Mouse (Mus musculus) lung, postnatal 25 days (tissue): Measurements from ENCODE around the gene Cd81.
A peak's percentile ranks its signal among the peaks of the same experiment; 100 is the strongest.

ENCODE experiments used
- DNase-seq: peaks from one replicate; pipeline ENCODE4 v3.0.0; 2022; ENCODE audit warnings: low spot score

The Cd81 gene

DNA sequence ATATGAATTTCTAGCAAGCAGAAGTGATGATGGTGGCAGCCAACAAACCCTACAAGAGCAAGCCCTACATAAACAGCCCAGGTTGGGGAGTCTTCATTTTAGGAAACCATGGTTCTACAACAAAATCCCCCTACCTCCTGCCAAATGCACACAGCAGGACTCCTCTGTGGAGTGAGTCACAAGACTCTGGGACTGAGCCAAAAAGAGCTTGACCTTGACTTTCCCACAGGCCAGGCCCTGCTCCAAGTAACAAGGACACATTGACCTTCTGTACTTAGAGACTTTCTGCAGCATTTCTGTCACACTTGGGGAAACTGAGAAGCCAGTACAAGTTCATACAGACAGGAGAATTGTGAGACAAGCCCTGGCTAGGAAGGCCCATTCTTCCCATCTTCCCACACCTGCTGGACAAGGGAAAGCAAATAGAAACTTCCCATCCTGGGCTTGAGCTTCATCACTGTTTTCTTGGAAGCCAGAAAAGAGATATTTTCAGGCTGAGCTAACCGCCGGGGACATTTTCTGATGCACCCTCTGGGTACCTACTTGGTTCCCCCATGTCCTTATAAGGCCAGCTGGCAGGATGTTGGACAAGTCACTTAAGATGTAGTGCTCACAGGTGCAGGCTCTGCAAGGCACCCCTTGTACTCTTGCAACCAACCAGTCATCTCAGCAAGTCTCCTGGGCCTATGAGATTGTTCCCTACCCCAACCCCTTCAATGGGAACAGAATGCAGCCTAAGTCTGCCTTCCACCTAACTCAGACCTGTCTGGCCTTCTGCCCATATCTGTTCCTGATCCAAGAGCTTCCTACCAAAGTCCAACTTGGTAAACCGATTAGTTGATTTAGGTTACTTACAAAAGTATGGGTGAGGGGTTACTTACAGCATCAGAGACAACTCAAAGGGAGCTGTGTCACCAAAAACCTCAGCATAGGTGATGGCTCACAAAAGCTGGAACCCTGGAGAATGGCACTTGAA, 2.4 kb upstream of the Cd81 start:
- DNase-seq = peak; percentile 55

- DNase-seq = no peak
These were observed 1.2 kb upstream of the Cd81 start for GRCm38 (mm10) chr7:143051316-143051715.

DNA sequence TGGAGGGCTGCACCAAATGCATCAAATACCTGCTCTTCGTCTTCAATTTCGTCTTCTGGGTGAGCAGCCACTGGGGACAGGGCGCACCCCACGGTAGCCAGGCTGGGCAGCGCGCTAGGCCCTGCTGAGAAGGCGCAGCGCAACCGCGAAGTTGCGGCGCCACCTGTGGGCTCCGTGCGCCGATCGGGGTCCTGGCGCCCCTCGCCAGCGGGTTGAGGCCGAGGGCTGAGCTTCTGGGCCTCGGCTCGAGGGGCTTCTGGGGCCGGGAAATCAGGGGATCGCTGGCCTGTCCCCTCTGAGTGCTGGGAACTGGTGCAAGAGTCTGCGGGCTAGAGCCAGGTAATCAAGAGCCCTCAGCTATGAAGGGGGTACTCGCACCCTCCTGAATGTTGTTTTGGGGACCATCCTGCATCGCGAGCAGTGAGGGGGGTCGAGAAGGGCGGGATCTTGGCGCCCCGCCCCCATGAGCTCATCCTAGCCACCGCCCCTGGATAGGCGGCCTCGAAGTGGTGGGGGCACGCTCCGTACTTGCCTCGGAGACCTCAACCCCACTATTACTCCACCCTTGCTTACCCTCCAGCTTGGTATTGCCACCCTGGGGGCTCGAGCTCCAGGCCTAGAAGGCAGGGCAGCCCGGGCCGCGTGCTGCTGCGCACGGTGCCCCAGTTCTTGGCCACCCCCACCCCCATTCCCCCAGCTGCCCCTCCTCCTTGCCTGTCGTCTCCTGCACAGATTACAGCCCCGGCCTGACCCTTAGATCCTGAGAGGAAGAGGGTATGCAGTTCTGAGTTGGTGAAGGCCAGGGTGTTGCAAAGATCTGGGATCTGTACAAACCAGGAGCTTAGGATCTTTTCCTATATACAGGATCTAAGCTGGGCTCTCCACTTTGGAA, 715 bp downstream of the Cd81 start:
- DNase-seq = peak; percentile 49

GRCm38 (mm10) chr7:143053961-143054611, 1.5 kb downstream of the Cd81 start:
- DNase-seq = no peak

DNA sequence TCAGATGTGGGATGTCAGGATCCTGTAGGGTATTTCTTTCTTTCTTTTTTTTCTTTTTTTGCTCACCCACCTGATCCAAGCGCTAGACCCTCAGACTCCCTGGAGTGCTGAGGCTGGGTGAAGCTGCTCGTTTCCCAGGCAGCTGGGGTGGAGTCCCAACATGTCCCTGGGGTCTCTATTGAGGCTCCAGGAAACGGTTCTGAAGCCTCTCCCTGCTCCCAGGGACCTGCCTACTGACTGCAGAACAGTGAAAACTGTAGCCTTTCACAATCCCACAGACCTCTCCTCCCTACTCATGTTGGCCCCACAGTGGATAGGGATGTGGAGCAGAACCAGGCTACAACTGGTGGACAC, 2.0 kb downstream of the Cd81 start:
- no peak for DNase-seq

DNA sequence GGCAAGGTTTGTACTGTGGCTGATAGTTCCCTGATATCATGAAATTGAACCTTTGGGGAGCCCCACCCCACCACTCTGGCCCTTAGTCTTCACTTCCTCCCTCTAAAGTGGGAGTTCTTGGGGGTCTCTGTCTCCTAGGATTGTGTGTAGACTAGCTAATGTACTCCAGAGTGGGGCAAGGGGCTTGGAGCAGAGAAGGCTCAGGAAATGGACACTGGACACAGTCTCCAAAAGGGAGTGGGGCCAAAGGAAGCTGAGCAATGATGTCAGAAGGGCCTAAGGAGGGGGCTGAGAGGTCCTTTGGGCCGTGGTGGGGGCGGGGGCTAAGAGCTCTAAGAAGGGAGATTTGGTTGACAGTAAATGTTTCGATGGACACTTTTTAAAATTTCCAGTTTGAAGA, 2.5 kb downstream of the Cd81 start:
- no peak for DNase-seq

DNA sequence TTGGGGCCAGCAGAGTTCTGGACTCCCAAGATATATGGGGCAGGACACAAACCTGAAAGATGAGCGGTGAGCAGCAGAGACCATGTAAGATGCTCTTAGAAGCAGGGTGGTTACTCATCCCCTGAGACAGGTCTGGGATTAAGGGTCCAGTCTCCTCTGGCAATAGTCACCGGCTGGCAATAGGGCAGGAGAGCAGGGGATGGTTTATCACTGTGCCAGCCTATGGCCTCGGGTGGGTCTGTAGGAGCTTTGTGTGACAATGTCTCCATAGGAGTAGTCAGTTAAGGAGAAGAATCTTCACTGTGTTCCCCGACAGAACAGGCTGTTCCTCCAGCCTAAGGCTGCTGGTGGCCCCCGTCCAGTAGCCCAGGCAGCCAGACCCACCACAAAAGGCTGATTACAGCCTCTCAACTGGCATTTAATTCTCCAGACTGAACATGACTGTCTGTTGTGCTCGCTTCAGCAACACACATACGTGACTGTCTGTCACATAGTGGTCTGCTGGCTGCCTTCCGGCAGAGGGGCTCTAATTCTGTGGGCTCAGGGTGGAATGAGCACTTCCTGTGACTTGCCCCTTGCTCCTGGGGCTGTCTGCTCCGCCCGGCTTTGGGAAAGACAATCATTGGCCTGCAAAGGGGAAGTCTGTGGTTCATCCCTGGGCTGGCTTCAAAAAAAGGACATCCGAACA, 3.1 kb downstream of the Cd81 start:
- DNase-seq = no peak

GRCm38 (mm10) chr7:143057023-143057422, 4.5 kb downstream of the Cd81 start:
- DNase-seq = no peak

DNA sequence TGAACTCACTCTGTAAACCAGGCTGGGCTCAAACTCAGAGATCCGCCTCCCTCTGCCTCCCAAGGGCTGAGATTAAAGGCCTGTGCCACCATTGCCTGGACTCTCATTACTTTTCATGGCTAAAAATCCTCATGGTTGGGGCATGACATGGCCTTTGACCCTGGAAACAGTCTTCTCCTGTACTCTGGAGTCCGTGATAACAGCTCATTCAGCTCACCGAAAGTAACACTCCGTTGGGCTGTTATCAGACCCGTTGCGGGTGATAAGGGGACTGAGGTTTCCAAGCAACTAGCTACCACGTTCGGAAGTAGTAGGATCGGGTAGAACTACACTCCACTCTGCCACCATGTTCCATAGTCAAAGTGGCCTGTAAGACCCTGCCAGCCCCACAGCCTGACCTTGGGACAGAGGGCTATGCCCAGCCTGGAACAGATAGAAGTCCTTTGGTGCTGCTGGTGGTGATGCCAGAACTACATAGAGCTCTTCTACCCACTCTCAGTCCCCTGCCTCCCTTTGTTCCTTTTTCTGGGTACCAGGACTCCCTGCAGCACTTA, 5.2 kb downstream of the Cd81 start:
- DNase-seq = no peak

GRCm38 (mm10) chr7:143058221-143058697, 5.7 kb downstream of the Cd81 start:
- DNase-seq = peak; percentile 27

- DNase-seq = peak; percentile 55
These were observed 6.8 kb downstream of the Cd81 start for GRCm38 (mm10) chr7:143059202-143059870.

GRCm38 (mm10) chr7:143062704-143063103, 10.2 kb downstream of the Cd81 start:
- DNase-seq = no peak

DNA sequence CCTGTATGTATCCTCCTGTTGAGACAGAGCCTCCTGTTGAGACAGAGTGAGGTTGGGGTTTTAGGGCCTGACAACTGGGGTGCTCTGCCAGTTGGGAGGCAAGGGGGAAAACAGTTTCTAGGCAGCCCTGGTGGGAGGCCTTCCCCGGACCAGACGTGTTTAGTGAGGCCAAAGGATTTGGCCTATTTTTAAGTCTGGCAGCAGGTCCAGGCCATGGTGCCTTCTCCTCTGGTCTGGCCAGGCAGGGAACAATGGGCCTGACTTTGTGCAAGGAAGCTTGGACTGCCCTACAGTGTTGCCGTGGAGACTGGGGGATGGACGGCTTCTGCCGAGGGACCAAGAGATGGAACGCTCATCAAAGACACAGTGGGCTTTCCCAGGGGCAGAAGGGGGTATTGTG, 11.7 kb downstream of the Cd81 start:
- no peak for DNase-seq

DNA sequence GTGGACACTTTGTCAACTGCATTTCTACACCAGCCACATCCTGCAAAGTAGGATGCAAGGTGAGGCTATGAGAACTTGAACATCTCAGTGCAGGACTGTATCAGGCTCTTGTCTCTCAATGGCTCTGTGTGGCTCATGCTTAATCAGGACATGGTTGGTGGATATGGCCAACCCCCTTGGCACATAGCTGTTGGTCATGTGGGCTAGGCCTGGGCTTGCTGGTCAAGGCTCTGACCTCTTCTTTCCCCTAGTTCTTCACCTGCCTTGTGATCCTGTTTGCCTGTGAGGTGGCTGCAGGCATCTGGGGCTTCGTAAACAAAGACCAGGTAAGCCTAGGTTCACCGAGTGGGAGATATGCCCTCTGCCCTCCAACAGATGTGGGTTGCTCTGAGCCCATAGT, 13.2 kb downstream of the Cd81 start:
- DNase-seq = no peak

- DNase-seq = no peak
These were observed 14.9 kb downstream of the Cd81 start for GRCm38 (mm10) chr7:143067469-143067868.

DNA sequence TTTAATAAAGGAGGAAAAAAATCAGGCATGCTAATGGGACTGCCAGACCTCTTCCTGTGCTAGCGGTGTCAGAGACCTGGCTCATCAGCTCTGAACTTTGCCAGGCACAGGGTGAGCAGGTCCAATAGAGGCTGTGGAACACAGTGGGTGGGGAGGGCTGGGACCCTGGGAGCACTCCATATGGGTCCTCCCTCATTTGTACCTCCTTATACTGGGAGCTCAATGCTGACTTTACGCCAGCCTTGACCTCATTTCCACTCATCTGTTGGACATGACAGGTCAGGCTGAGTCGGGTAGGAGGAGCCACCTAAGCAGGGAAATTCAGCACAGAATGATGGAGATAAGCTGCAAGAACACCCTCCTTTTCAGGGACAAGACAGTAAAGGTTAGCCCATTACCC, 15.4 kb downstream of the Cd81 start:
- DNase-seq = no peak

DNA sequence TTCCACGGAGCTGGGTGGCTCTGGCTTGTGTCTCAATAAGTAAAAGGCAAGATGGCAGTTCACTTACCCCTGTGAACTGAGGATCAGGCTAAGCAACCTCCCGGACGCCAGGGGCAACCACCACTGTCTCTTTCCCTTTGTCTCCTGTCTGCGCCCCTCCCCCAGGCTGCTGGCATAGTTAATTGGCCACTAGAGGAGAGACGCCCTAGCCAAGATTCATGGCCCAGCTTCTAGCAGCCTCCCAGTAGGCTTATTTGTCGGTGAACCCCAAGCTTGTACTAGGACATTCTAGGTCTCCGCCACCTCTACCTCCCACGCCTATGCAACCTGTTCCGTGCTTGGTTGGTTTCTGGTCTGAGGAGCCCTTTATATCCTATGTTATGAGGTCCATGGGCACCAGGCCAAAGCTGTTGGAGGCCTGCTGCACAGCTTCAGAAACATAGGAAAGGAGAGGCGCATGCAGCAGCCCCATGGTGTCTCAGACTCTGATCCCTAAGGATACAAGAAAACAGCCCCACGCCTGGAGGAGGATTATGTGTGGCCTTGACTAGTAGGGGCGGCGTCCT, 15.9 kb downstream of the Cd81 start:
- no peak for DNase-seq

- DNase-seq = peak; percentile 99
These were observed 16.5 kb downstream of the Cd81 start, which contains the start of gene Tssc4 for GRCm38 (mm10) chr7:143068882-143069591. Gene Tssc4, plus strand, starts transcription at chr7:143069249.

- no peak for DNase-seq
These were observed 17.3 kb downstream of the Cd81 start for GRCm38 (mm10) chr7:143069751-143070400.
